Comparison of ENCODE assay signal across 8 mouse cellular contexts in the genomic region with DNA sequence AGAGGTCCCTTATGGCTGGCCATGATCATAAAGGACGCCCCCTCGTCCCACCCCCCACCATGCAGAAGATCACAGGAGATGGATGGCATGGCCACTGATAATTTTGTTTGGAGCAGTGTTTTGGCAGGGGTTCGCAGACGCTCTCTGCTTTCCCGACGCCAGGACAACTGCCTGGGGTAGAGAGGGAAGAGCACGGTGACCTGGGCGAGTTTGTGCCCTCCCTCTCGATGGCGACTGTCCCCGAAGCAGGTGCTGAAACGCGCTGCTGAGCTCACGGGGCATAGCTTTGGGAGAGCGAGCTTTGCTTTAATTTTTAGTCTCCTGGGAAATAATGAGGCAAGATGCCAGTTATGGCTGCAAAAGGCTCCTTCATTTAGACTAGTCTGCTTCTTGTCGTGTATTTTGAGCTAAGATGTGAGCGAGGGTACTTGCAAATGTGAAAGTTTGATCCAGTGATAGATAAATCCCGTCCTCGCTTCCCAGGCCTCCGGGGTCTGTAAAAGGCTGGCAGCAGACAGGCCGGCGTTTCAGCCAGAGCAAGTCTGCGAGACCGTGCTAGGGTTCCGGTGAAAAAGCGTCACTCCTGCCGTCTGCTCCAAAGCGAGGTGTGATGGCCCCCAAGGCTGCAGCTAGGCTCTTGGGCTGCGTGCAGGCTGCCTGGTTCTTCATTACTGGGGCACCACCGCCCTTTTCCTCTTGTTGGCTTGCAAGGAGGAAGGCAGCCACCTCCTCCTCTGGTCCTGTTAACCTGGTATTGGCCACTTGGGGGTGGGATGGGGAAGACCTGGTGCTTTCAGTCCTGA. TPM values are rescaled to one million over a fixed set of nuclear protein-coding genes. Genes with fewer than 3 reads are reported as not detected.
DNase-seq lines count a peak whose midpoint lies in the region; ATAC-seq and TF ChIP-seq lines count a peak whose summit lies in the region.

No protein-coding gene starts in this region.

- peak overlapping the region; percentile 88 for H3K4me2 ChIP-seq in embryonic facial prominence, embryonic 12.5 days (replicated peaks)
- H3K4me2 ChIP-seq in hindbrain, embryonic 13.5 days: peak overlapping the region; percentile 87
- peak overlapping the region; percentile 79 for H3K4me2 ChIP-seq in liver, postnatal 0 days (ENCODE audit: low read depth, low read length)
- H3K4me2 ChIP-seq in stomach, embryonic 15.5 days: peak overlapping the region; percentile 99

- H3K9ac ChIP-seq in embryonic facial prominence, embryonic 12.5 days: no peak overlapping the region
- H3K9ac ChIP-seq in hindbrain, embryonic 13.5 days: peak overlapping the region; percentile 78
- no peak overlapping the region for H3K9ac ChIP-seq in liver, postnatal 0 days (replicated peaks)
- H3K9ac ChIP-seq in stomach, embryonic 15.5 days: no peak overlapping the region

- TF ChIP-seq EP300 in liver, postnatal 0 days (IDR thresholded peaks at IDR 0.05; ENCODE audit: low read depth): no peak

- H3K27me3 ChIP-seq in embryonic facial prominence, embryonic 12.5 days: peaks cover 41% of the 10 kb centered on the region
- peaks cover 50% of the 10 kb centered on the region for H3K27me3 ChIP-seq in hindbrain, embryonic 13.5 days
- peaks cover 40% of the 10 kb centered on the region for H3K27me3 ChIP-seq in liver, postnatal 0 days (ENCODE audit: insufficient read depth, low read length)
- peaks cover 26% of the 10 kb centered on the region for H3K27me3 ChIP-seq in stomach, embryonic 15.5 days (replicated peaks)

- no peaks in the 10 kb centered on the region for H3K36me3 ChIP-seq in embryonic facial prominence, embryonic 12.5 days
- H3K36me3 ChIP-seq in hindbrain, embryonic 13.5 days: no peaks in the 10 kb centered on the region
- H3K36me3 ChIP-seq in liver, postnatal 0 days (replicated peaks; ENCODE audit: insufficient read depth, low read length): 0 out of 2 replicates have a peak, but pooled peaks cover under 1% of the 10 kb centered on the region
- H3K36me3 ChIP-seq in stomach, embryonic 15.5 days: no peaks in the 10 kb centered on the region

- H3K4me3 ChIP-seq in left cerebral cortex, adult 2 months: peak overlapping the region; percentile 62
- peak overlapping the region; percentile 61 for H3K4me3 ChIP-seq in embryonic facial prominence, embryonic 12.5 days
- peak overlapping the region; percentile 65 for H3K4me3 ChIP-seq in hindbrain, embryonic 13.5 days
- H3K4me3 ChIP-seq in liver, postnatal 0 days (ENCODE audit: low read depth, low read length): peak overlapping the region; percentile 49
- H3K4me3 ChIP-seq in stomach, embryonic 15.5 days (replicated peaks): peak overlapping the region; percentile 57

- TF ChIP-seq CTCF in left cerebral cortex, adult 2 months (IDR thresholded peaks at IDR 0.05): no peak; the same call in 1 of the 2 replicates
- TF ChIP-seq CTCF in liver, postnatal 0 days (IDR thresholded peaks at IDR 0.05; ENCODE audit: low read depth): no peak

- intact Hi-C loops in left cerebral cortex, adult 2 months (cut with DNase I): no loop called here

- H3K27ac ChIP-seq in left cerebral cortex, adult 2 months: no peak overlapping the region
- no peak overlapping the region for H3K27ac ChIP-seq in embryonic facial prominence, embryonic 12.5 days
- peak overlapping the region; percentile 19; the same call in 1 of the 2 replicates for H3K27ac ChIP-seq in hindbrain, embryonic 13.5 days
- H3K27ac ChIP-seq in liver, postnatal 0 days (ENCODE audit: low read depth): no peak overlapping the region
- H3K27ac ChIP-seq in stomach, embryonic 15.5 days: no peak overlapping the region

- H3K9me3 ChIP-seq in embryonic facial prominence, embryonic 12.5 days: no peaks in the 10 kb centered on the region
- no peaks in the 10 kb centered on the region for H3K9me3 ChIP-seq in hindbrain, embryonic 13.5 days
- H3K9me3 ChIP-seq in liver, postnatal 0 days (ENCODE audit: low read length): no peaks in the 10 kb centered on the region
- no peaks in the 10 kb centered on the region for H3K9me3 ChIP-seq in stomach, embryonic 15.5 days

- 1% methylated on average over 30 of the region's 30 CpGs for WGBS in embryonic facial prominence, embryonic 12.5 days
- 1% methylated on average over 30 of the region's 30 CpGs for whole genome bisulfite sequencing in hindbrain, embryonic 13.5 days
- 2% methylated on average over 30 of the region's 30 CpGs for WGBS in liver, postnatal 0 days (ENCODE audit: insufficient replicate concordance)
- 1% methylated on average over 30 of the region's 30 CpGs for WGBS in stomach, embryonic 15.5 days

- no peak for DNase-seq in left cerebral cortex, adult 2 months (ENCODE audit: extremely low spot score in 1 of 2, low spot score in 2 of 2)
- DNase-seq in left cerebral cortex, adult 8-10 months (ENCODE audit: low spot score in 2 of 2): no peak
- peak; percentile 75 for DNase-seq in ZHBTc4 (ENCODE audit: low read depth, low spot score)
- peak; percentile 45 for DNase-seq in liver, postnatal 0 days
- DNase-seq in cerebellum, adult 9-11 months: no peak

- no peak for ATAC-seq in embryonic facial prominence, embryonic 12.5 days (ENCODE audit: insufficient number of reproducible peaks, insufficient read depth, low FRiP score, low TSS enrichment)
- ATAC-seq in hindbrain, embryonic 13.5 days (ENCODE audit: low FRiP score): peak; percentile 23; the same call in 1 of the 2 replicates
- ATAC-seq in liver, postnatal 0 days: peak; percentile 71
- no peak for ATAC-seq in stomach, embryonic 15.5 days (ENCODE audit: insufficient read depth, low FRiP score, low read depth)

- no peaks in the 10 kb centered on the region for H3K4me1 ChIP-seq in embryonic facial prominence, embryonic 12.5 days
- peaks cover 31% of the 10 kb centered on the region for H3K4me1 ChIP-seq in hindbrain, embryonic 13.5 days (replicated peaks)
- H3K4me1 ChIP-seq in liver, postnatal 0 days (ENCODE audit: insufficient read depth): peaks cover 16% of the 10 kb centered on the region
- peaks cover 15% of the 10 kb centered on the region for H3K4me1 ChIP-seq in stomach, embryonic 15.5 days

RNA-seq across cellular contexts. Expression of gene Gng4, which starts 1.3 kb away (rescaled TPM):
- 10 to 100 TPM; 39.3 to 45.2 TPM for total RNA-seq in left cerebral cortex, adult 2 months (2021)
- total RNA-seq in left cerebral cortex, adult 8-10 months (2022): 10 to 100 TPM; 36.5 to 53.6 (median 42.8) TPM
- polyA plus RNA-seq in embryonic facial prominence, embryonic 12.5 days (2016; fragmentation: Nextera tagmentation; extraction: Ambion mirVana): 4.5 and 4.6 TPM in 2 replicates
- polyA plus RNA-seq in hindbrain, embryonic 13.5 days (2015; fragmentation: Nextera tagmentation; extraction: Ambion mirVana): 22.2 and 27.1 TPM in 2 replicates
- polyA plus RNA-seq in liver, postnatal 0 days (2015; fragmentation: Nextera tagmentation; extraction: Ambion mirVana): not detected in 2 replicates
- 3.1 and 3.3 TPM in 2 replicates for polyA plus RNA-seq in stomach, embryonic 15.5 days (2015; fragmentation: Nextera tagmentation; extraction: Ambion mirVana)

Comparison
In these comparisons a context has a peak if more than half of its experiments do, and no peak if none do; other contexts are left out.
1. DNase-seq: peak in ZHBTc4 (single experiment) and liver, postnatal 0 days (single experiment); none in left cerebral cortex, adult 2 months (0 of 2), left cerebral cortex, adult 8-10 months (0 of 2) and cerebellum, adult 9-11 months (single experiment).
2. ATAC-seq: peak in hindbrain, embryonic 13.5 days (single experiment) and liver, postnatal 0 days (single experiment); none in embryonic facial prominence, embryonic 12.5 days (single experiment) and stomach, embryonic 15.5 days (single experiment).
3. Peak in every context shown above with its lines, with median percentiles within 50 percentile points of each other: H3K4me3 ChIP-seq and H3K4me2 ChIP-seq.